Mouse (Mus musculus) mouse trophoblast stem cell (cell line): ENCODE data around the gene Galnt6.

Experiments
- in situ Hi-C, 2 experiments: fragments of 300-500 bp; cut with MseI, MboI; formaldehyde crosslinking; loops; 2 replicates in 1 of 2; 3 replicates in 1 of 2; pipeline ENCODE4 v1.15.1; 2025

The Galnt6 gene

GRCm38 (mm10) chr15:100685849-100686248, 43.3 kb downstream of the Galnt6 start:
- in situ Hi-C loops: no loop called here

DNA sequence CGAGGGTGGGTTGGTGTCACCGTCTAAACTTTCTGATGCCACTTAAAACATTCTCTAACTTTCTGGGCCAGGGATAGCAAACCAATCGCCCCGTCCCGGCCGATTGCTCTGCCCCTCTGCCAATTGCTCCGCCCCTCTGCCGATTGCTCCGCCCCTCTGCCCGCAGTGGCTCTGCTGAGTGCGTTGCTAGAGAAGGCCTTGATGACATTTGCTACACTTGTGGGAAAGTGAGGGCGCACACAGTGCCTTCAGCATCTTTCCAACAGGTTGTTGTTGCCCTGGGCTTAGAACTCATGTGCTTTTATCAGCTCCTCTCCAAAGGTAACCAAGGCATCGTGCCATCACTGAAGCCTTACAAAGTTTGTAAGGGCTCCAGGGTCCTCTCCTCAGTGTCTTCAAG, 43.9 kb downstream of the Galnt6 start:
- in situ Hi-C loops: no loop called here

GRCm38 (mm10) chr15:100684450-100684849, 44.7 kb downstream of the Galnt6 start:
- in situ Hi-C loops: no loop called here

DNA sequence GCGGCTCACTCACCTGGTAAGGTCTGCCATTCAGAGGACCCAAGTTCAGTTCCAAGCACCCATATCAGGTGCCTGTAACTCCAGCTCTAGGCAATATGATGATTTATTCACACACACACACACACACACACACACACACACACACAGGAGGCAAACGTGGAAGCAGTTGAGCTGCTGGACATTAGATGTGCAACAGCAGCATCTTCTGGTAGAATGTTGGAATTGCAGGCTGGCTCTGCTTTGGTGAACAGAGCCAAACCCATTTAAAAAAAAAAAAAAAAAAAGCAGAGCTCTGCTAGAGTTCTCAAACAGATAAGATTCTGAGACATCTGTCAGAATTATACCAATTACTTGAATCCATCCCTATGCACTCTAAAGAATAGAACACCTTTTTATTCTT, 46.1 kb downstream of the Galnt6 start:
- in situ Hi-C loops: no loop called here

GRCm38 (mm10) chr15:100681770-100682169, 47.4 kb downstream of the Galnt6 start:
- in situ Hi-C loops: no loop called here

- in situ Hi-C loops: no loop called here
Measured at GRCm38 (mm10) chr15:100680381-100680780, 48.8 kb downstream of the Galnt6 start.

DNA sequence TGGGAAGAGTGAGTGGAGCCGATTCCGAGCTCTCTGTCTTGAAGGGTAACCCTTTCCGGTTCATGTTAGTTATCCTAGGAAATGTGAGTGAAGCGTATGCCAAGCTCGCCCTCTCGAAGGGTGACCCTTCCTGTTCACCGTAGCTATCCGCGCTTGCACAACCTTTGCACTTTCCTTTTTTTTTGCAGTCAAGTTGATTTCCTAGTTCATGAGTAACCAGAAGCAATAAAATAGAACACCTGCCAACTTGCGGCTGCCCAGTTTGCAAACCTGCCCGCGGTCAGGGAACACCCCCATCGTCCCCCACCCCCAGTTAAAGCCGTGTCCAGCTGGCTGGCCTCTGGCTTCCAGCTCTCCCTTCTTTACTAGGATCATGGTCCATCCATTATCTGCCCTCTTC, 50.2 kb downstream of the Galnt6 start:
- in situ Hi-C loops: no loop called here

GRCm38 (mm10) chr15:100678581-100678980, 50.6 kb downstream of the Galnt6 start:
- in situ Hi-C loops: no loop called here

DNA sequence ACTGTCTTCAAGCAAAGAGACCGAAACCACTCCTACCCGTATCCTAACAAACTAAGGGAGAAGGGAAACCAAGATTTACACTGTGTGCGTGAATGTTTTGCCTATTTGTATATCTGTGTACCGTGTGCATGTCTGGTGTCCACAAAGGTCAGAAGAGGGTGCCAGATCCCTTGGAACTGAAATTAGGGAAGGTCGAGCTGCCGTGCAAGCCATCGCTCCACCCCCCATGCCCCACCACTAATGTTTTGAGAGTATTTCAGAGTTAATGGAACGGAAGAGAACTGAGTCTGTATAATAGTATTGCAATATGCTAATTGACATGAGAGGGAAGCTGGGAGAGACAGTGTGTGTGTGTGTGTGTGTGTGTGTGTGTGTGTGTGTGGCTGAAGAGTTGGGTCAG, 51.5 kb downstream of the Galnt6 start:
- in situ Hi-C loops: no loop called here

GRCm38 (mm10) chr15:100676521-100676920, 52.7 kb downstream of the Galnt6 start:
- in situ Hi-C loops: no loop called here

GRCm38 (mm10) chr15:100675486-100675885, 53.7 kb downstream of the Galnt6 start:
- in situ Hi-C loops: no loop called here

DNA sequence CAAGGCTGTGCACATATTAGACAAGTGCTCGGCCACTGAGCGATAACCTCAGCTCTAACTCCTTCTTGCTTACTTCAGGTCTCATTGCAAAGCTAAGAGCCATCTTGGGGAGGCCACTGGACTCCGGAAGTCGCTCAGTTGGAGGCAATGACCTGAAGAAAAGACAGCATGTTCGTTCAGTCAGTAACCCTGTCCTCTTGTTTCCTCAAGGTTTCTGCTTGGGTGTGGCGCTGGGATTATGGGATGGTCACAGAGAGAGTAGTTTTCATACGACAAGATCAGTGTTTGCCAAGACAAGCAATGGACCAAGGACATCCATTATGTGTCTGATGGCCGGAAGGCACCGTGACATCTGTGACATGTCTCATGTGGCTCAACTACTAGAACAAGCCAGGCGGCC, 54.6 kb downstream of the Galnt6 start:
- in situ Hi-C loops: no loop called here

GRCm38 (mm10) chr15:100673585-100674391, 55.4 kb downstream of the Galnt6 start:
- in situ Hi-C loops: no loop called here

- in situ Hi-C loops: no loop called here
Measured at GRCm38 (mm10) chr15:100670833-100671232, 58.3 kb downstream of the Galnt6 start.

- in situ Hi-C loops: no loop called here
Measured at GRCm38 (mm10) chr15:100670004-100670403, 59.2 kb downstream of the Galnt6 start.

GRCm38 (mm10) chr15:100669337-100669736, 59.8 kb downstream of the Galnt6 start, which contains the start of gene Bin2:
Bin2 (minus strand) TSS chr15:100669553.
- in situ Hi-C loops: no loop called here

- in situ Hi-C loops: no loop called here
Measured at GRCm38 (mm10) chr15:100667871-100668545, 61.2 kb downstream of the Galnt6 start.

DNA sequence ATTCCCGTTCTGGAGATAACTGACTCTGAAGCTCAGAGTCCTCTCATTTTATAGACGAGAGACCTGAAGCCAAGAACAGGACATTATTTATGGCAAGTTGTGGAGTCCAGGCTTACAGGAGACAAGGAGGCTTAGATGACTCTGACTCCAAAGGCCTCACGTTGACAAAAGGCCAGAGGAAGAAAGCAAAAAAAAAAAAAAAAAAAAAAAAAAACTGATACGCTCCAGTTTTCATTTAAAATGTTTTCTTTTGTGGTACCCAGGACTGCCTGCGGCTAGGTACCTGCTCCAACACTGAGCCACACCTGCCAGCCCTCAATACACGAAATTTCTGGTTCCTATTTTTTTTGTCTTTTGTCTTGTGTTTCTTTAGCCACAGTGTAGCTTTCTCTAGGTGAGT, 61.8 kb downstream of the Galnt6 start:
- in situ Hi-C loops: no loop called here

DNA sequence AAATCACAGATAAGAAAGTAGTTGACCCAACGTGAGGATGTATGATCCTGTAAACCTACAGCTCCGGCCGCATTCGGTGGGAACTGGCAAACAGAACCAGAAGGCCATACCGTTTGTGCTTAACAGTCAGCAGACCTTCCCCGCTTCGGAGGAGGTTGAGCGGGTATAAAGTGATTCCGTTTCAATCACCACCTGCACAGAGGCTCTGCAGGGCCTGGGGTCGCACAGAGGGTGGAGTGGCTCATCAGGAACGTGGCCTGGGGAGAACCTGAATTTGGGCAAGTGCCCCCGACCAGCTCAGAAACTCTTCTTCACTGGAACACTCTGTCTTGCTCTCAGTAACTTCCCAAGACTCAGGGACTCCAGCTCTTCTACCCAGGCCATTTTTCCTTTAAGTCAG, 62.3 kb downstream of the Galnt6 start:
- in situ Hi-C loops: no loop called here

- in situ Hi-C loops: no loop called here
Measured at GRCm38 (mm10) chr15:100666219-100666696, 62.9 kb downstream of the Galnt6 start.

DNA sequence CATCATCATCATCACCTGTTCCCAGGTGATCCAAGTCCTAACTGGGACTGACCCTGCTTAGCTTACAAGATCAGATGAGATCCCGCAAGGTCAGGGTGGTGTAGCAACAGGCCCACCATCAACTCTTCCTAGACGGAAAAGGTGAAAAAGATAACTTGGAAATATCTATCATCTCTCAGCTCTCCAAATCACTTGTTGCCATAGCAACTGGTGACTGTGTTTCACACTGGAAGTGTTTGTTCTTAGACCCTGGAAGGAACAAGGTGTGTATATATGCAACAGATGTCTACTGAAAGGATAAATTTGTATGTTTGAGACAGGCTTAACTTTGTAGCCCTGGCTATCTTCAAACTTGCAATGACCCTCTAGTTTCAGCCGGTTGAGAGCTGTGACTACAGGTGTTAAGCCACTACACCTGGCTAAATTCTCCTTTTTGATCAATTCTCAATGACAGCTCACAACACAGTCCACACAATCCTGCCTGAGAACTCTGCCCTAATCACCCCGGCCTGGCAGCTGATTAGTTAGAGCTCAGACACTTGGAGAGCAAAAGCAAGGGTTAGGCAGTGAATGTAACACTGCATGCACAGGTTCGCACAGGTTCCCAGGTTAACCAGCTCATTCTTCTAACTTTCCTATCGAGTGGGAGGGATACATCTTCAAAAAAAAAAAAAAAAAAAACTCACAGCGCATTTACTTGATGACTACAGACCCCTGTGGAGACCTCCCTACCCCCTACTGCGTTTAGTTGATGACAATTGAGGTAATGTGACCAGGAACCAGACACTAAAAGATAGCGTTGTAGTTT, 63.6 kb downstream of the Galnt6 start:
- in situ Hi-C loops: no loop called here

GRCm38 (mm10) chr15:100664813-100665274, 64.3 kb downstream of the Galnt6 start:
- in situ Hi-C loops: no loop called here
